Mouse (Mus musculus) right cerebral cortex, postnatal 14 days (tissue): ENCODE data around the gene Asic1.
"Not testable (repeated sequence)": the region's sequence is repeated elsewhere in the genome, so short reads cannot be mapped to it uniquely, and the experiment has no call there.

Experiments used
- DNase-seq: peaks from one replicate; pipeline ENCODE4 v3.0.0; 2022

Gene Asic1

DNA sequence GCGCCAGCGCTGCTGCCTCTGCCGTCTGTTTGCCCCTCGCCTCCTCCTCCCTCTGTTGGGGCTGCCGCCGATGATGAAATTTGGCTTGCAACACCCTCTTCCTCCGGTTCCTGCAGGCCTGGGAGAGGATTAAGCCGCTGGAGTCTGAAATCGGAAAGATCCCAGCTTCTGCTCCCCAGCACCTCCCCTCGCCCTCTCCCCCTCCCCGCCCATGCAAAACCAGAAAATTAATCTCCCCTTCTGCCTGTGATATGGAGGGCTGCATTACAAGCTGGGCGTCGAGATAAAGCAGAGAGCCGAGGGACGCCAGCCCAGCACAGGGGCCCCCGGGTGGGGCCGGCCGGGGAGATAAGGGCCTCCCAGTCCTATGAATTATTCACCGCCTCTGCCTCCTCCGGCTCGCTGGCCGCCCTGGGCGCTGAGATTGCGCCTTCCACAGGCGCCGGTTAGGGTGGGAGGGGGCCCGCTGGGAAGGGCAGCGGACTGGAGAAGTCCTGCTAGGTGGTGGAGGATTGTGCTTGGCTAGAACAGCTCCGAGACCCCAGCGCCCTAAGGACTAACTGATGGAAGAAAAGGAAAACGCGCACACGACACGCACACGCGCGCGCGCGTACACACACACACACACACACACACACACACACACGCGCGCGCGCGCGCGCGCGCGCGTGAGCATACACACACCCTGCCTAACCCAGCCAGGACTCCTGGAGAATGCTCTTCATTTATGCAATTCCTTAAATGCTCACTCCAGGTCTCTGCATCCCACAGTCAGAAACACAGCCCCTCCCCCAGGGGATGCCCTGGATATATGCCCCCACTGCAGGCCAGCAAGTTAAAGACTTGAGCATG is 5.3 kb upstream of the Asic1 start:
- peak; percentile 70 for DNase-seq

DNA sequence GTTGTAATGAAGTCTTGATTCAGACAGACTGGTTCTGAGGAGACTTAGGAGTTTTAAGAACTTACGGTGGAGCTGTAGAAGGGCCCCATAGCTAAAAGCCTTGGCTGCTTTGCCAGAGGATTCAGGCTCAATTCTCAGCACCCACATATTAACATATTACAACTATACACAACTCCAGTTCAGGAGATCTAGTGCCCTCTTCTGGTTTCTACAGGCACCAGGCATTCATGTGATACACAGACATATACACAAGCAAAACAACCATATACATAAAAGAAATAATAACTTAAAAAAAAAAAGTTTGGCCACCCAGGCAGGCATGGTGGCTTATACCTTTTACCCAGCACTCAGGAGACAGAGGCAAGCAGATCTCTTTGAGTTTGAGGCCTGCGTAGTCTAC is 2.6 kb upstream of the Asic1 start:
- DNase-seq = no peak

DNA sequence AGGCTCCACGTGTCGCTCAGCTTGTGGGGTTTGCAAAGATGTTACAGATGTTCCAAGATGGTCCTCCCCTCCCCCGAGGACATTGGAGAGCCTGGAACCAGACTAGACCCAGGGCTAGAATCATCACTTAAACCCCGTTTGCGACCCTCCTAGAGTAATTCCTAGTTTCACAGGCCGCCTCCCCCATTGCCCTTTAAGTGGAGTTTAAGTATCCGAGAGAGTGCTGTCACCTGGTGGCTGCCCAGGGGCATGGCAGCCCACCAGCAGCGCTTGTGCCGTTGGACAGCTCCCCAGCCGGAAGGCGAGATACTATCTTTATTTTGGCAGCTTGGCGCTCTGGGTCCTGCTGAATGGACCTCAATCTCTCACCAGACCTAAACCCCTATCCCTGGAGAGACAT is 1.3 kb upstream of the Asic1 start:
- DNase-seq = peak; percentile 83

DNA sequence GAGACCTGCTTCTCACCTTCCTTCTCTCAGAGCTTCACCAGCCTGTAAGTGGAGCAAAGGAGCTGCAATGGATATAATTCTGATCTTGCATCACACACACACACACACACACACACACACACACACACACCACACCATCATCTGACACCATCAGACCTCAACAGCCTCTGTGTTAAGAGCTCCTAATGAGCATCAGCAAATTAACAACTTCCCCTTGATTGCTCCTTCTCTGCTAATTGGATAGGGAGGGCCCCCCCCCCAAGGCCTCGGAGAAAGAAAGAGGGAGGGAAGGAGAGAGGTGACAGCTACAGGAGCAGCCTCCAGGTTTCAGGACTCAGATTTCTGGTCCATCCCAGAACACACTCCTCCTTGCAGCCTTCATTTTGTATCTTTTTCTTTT is 776 bp upstream of the Asic1 start:
- no peak for DNase-seq

DNA sequence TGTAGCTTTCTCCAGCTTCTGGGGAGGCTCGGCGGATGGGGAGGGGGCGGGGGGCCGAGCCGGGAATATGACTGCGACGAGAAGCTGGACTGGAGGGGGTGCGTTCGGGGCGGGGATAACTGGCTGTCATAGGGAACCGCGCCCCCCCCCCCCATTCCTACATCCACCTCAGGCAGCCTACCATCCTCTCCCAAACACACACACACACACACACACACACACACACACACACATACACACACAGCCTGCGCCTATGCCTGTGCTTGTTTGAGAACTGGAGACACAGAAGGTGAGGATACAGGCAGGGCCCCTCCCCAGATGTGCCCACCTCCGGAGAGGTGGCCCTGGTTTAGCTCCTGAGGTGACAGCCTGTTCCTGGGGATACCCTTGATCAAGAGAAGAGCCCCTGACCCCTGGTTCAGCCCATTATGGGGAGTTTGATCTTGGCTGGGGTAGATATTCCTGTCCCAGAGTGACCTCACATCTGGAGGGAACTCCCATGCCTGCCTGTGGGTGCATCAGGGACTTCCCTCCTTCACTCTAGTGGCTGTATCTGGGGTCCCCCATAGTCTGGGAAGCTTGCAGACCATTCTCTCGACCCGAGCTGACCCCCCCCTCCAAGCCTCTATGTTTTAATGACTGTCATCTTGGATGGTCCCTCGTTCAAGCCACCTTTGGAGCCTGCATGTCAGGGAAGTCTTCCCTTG is 949 bp downstream of the Asic1 start:
- peak; percentile 59 for DNase-seq

DNA sequence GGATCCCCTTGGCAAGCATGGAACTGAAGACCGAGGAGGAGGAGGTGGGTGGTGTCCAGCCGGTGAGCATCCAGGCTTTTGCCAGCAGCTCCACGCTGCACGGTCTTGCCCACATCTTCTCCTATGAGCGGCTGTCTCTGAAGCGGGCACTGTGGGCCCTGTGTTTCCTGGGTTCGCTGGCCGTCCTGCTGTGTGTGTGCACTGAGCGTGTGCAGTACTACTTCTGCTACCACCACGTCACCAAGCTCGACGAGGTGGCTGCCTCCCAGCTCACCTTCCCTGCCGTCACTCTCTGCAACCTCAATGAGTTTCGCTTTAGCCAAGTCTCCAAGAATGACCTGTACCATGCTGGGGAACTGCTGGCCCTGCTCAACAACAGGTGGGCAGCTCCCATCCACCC is 1.6 kb downstream of the Asic1 start:
- no peak for DNase-seq

DNA sequence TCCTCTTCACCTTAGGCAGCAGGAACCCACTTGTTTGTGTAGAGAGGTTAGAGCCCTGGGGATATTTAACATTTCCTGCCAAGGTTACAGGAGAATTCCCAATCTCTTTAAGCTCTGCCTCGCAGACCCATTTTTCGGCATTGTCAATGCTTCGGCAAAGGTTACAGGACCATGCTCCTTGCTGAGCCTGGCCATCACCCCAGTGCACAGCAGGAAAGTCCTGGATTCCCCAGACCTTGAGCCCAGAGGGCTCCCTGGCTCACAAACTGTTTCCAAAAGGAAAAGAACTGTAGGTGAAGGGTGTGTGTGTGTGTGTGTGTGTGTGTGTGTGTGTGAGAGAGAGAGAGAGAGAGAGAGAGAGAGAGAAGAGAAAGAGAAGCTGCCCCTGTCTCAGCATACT is 4.7 kb downstream of the Asic1 start:
- no peak for DNase-seq

DNA sequence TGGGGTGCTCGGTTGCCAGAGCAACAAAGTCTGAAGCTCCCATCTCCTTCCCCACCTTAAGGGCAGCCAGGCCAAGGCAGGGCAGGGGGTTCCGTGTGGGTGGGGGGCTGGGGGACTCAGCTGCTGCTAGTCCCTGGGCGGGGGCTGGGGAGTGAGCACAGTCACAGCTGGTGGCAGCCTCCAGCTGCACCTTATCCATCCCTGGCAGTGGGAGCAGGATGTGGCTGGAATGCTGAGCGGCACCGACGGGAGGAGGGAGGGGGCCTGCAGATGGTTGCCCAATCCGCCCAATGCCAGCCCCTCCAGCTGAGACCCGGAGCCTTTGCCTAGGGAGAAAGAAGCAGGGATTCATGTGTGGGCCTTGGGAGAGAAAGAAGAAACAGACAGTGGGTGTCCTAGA is 6.9 kb downstream of the Asic1 start:
- peak; percentile 40 for DNase-seq

DNA sequence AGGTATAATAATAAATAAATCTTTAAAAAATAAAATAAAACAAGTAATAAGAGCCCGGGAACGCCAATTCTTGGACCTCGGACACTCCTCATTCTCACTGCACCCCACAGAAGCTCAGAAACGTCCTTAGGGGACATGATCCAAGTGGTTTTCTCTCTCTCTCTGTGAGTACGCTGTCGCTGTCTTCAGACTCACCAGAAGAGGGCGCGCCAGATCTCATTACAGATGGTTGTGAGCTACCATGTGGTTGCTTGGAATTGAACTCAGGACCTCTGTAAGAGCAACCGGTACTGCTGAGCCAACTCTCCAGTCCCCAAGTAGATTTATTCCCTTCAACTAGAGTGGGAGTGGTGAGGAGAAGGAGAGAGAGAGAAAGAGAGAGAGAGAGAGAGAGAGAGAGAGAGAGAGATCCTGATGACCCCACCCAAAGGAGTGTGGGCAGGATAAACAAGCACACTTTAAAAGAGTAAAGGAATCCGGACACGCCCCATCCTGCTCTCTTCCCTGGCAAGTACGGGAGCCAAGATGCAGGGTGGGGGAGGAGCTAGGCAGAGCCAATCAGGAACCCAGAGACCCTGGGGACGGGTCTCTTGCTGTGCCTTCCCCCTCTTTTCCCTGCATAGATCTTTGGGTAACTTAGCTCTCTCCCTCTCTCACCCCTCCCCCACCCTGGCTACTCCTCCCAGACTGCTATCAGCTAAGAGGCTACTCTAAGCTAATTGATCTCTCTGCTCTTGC is 8.1 kb downstream of the Asic1 start:
- no peak for DNase-seq

DNA sequence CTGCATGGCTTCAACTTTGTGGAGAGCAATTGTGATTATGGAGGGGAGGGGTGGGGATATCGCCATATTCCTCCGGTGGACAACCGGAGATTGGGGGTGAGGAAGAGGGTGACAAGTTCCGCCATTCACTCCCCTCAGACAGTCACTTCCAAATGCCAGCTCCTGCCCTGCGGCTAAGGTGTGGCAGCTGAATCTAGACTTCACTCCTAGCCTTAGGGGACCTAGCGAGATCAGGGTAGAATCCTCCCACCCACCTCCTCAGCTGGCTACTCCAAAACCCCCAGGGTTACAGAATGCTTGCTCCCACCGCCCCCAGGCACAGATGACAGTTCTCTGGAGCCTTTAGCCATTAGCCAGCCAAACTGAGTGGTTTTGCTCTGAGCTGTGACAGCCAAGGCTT is 8.8 kb downstream of the Asic1 start:
- no peak for DNase-seq

DNA sequence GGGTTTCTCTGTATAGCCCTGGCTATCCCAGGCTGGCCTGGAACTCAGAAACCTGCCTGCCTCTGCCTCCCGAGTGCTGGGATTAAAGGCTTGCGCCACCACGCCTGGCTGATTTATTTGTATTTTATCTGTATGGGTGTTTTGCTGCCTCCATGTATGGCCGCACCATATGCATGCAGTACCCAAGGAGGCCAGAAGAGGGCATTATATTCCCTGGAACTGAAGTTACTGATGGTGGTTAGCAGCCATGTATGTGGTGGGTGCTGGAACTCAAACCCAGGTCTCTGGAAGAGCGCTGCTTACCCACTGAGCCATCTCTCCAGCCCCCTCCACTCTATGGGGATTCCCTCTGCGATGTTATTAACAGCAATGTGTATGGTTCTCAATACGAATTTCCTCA is 12.7 kb downstream of the Asic1 start:
- DNase-seq = no peak

DNA sequence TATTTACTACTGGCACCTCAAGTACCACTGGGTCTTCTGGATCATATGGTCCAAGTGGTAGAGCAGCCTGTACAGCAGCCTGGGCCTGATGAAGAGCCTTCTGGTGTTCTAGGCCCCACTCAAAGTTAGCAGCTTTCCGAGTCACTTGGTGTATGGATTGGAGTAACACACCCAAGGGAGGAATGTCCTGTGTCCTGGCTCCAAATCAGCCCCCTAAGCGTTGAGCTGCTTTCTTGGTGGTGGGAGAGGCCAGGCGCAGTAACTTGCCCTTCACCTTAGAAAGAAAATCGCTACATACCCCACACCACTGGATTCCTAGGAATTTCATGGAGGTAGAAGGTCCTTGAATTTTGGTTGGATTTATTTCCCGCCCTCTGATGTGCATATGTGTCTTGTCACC is 14.0 kb downstream of the Asic1 start:
- DNase-seq = no peak

DNA sequence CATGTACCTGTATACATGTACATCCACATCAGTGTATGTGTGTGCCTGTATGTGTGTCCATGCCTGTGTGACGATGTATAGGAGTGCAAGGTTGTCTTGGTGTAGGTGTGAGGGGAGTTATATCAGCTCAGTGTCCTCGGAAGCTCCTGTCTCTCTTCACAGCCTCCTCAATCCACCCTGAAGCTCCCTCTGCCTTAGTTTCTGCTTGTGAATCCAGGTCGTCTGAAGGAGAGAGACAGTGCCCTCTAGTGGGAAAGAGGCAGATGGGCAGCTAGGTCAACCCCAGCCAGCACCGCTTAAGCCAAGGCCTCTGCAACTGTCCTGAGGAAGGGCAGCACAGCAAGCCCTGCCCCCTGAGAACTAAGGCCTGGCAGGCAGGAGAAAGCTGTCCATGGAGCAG is 18.5 kb downstream of the Asic1 start:
- DNase-seq = peak; percentile 49

DNA sequence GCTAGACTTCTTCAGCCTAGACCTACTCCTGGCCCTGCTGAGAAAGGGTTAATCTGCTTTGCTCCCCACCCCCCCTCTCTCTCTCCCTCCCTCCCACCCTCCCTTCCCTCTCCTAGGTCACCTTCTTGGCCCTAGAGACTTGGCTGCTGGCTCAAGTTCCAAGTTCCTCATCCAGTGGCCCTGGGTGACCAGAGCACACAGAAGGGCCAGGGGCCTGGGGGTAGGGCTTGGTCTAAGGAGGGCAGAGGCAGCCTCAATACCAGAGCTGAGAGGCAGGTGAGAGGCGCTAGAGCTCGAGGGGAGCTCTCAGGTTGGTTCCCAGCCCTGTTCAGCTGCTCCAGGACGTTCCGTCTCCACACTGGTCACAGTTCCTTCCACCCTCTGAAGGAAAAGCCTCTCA is 20.8 kb downstream of the Asic1 start:
- DNase-seq = no peak

DNA sequence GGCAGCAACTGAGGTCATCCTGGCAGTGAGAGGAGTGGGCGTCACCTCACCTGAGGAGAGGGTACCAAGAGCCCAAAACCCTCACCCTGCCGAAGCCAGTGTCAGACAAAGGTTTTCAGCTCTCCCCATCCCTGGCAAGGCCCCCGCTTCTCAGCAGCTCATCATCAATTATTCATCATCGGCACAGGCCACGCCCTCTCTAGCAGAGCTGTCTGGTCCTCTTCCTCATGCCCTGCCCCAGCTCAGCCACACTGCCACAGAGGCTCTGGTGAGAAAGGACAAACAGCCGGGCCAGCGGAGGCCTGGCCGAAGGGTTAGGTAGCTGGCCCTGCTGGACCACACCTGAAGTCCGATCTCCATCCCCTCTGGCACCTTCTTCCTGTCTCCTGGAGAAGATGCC is 21.8 kb downstream of the Asic1 start:
- no peak for DNase-seq

DNA sequence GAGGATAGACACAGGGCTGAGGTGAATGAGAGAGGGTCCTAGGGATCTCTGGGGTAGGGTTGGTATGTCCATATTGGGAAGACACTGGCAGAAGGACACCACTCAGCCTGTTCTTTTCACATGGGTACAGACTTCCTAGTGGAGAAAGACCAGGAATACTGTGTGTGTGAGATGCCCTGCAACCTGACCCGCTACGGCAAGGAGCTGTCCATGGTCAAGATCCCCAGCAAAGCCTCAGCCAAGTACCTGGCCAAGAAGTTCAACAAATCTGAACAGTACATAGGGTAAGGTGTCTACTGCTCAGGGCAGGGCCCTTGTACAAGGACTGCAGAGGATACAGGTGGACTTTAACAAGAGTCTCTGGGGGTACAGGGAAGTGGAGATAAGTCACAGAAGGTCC is 27.1 kb downstream of the Asic1 start:
- DNase-seq = no peak

DNA sequence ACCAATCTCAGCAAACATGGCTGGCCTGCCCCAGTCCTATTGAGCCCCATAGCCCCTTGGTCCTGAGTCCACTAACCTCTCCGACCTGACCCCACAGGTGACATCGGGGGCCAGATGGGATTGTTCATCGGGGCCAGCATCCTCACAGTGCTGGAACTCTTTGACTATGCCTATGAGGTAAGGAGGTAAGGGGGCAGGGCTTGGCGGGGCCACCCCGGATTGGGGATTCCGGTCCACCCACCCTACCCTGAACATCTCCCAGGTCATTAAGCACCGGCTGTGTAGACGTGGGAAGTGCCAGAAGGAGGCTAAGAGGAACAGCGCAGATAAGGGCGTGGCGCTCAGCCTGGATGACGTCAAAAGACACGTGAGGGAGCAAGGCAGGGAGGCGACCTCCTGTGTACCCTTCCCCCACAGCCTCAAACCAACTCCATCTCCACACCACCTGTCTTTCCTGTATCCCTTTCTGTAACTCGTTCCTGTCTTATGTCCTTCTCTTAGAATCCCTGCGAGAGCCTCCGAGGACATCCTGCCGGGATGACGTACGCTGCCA is 28.4 kb downstream of the Asic1 start:
- DNase-seq = no peak

DNA sequence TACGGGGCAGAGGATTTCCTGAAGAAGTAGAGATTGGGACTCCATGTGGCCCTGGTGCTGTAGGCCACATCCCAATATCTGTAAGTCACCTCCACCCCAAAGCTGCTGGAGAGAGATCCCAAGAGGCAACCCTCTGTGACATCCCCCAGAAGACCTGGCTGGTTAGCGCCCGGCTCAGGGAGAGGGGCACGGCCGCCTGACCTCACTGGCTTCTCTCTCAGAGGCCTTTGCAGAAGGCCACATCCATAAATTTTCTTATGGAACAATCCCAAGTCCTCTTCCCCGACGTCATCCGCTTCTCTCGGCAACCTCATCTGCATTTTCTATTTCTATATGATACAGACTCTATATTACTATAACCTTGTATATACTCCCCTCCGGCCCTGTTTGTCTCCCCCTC is 29.5 kb downstream of the Asic1 start:
- no peak for DNase-seq

DNA sequence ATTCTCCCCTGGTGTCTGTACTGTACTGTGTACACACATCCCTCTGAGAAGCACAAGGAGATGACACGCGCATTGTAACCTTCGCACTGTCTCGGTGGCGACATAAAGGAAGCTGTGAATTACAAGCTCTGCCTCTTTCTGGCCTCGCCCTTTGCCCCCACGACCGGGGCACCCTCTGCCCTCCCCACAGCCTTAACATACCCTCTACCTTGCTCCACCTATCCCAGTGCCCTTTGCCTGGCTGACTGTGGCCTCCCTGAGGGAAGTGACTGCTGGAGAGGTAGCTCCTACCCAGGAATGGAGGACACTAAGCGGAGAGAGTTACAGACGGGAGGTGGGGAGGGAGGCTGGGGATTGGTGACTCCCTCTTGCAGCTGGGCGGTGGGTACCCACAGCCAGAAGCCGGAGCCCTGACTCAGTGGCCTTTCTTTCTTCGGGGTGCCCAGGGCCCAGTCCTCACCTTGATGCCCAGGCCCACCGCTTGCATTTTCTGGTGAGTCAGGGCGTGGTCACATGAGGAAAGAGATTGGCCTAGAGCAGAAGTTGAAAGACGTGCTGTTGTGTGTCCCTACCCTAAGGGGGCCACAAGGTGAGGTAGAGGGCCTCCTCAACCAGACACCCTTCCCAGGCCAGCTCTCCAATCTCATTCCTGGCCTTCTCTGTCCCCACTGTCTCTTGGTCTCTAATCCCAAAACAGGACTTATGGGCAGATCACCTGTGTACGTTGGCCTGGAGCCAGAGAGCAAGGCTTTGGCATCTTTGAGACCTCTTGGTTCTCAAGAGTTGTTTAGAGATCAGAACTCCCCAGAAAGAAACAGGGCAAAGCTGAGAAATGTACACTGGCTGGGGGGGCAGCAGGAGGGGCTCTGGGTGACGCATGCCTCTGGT is 30.3 kb downstream of the Asic1 start:
- DNase-seq = no peak

DNA sequence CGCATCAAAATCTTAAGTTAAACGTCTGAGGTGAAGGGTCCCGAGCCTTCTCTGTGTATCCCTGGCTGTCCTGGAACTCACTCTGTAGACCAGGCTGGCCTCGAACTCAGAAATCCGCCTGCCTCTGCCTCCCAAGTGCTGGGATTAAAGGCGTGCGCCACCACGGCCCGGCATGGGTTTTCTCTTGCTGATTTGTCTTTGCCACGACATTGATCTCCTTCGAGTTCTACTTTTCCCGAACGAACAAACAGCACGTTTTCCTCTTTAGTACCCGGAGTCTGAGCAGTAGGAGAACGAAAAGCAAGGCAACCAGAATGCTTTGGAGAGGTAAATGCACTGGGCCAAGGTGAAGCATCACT is 31.5 kb downstream of the Asic1 start:
- DNase-seq = not testable (repeated sequence)

DNA sequence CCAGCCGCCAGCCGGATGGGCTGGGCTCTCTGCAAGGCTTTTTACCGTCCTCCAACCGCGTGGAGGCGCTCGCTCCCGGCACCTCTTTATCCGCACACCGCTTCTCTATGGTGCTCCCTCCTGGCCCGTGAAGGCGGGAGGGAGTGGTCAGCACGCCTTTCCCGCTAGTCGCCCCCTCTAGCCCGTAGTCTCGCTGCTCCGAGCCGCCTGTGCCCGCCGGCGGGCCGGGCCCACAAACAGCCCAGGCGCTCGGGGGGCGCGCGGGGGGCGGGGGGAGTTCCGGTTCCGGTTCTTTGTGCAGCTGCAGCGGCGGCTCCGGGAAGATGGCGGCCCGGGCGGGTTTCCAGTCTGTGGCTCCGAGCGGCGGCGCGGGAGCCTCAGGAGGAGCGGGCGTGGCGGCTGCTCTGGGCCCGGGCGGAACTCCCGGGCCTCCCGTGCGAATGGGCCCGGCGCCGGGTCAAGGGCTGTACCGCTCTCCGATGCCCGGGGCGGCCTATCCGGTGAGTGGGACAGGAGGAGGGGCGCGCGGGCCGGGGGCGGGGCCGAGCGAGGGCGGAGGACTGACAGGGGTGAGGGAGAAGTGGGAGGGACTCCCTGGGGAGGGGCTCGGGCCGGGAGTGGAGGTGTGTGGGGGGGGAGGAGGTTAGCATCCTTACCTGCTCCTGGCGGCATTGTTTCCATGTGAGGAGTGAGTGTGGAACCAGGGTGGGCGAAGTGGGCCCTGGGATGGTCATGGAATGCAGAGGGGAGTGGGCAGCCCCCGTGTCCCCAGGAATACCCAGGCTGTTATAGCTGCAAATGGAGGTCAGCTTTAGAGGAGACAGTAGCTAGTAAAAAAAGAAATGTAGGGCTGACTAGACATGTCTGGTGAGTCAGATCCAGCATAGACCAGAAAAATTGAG is 32.1 kb downstream of the Asic1 start, which contains the start of gene Smarcd1:
TSS of gene Smarcd1 (plus strand) at position 131 of the 902 bp plus-strand sequence.
- DNase-seq = peak; percentile 98
